Mouse (Mus musculus) thymus, adult 2 months (tissue): ENCODE data around the gene Phlda1.

ENCODE experiments used
- CTCF ChIP-seq: fragments of 200-500 bp; IDR thresholded peaks from 2 replicates; pipeline ENCODE4 v1.5.1; 2012; ENCODE audit warnings: mild to moderate bottlenecking, control low read depth, low read length, moderate library complexity, borderline replicate concordance; ENCODE audit not compliant: control insufficient read depth, poor library complexity, insufficient read depth; ENCODE audit errors: extremely low read depth
- POLR2A ChIP-seq: fragments of 200-500 bp; IDR thresholded peaks from 2 replicates; pipeline ENCODE4 v1.6.1; 2012; ENCODE audit warnings: mild to moderate bottlenecking, low read length, control low read depth, moderate library complexity; ENCODE audit not compliant: control insufficient read depth, poor library complexity, insufficient read depth; ENCODE audit errors: extremely low read depth

- TF ChIP-seq CTCF: peak; percentile 64; the same call in 1 of the 2 replicates
- 0 out of 2 replicates have a peak, but pooled peaks have one; percentile 20 for TF ChIP-seq POLR2A
Observed at GRCm38 (mm10) chr10:111507460-111508211, 1.6 kb downstream of the Phlda1 start.
